Mouse (Mus musculus): Measurements from ENCODE around the gene Xylb. TPM values are rescaled to one million over a fixed set of nuclear protein-coding genes. Genes with fewer than 3 reads are reported as not detected.

The Xylb gene
- polyA plus RNA-seq (2017; shearing (Covaris generic)), result 0.53 TPM

GRCm38 (mm10) chr9:119357331-119358057 is at the start of gene Xylb:
Gene Xylb (plus strand): TSS chr9:119357381.

GRCm38 (mm10) chr9:119322289-119323259 is 34.6 kb upstream of the Xylb start, which contains the start of gene Oxsr1:
Gene Oxsr1 (minus strand): TSS chr9:119322427.

GRCm38 (mm10) chr9:119339558-119340211 is 17.5 kb upstream of the Xylb start, which contains the start of gene Acaa1a:
Gene Acaa1a (plus strand): TSS chr9:119339676.

GRCm38 (mm10) chr9:119340909-119341816 is 16.0 kb upstream of the Xylb start, which contains the start of gene Myd88:
Gene Myd88 (minus strand): TSS chr9:119341411.

GRCm38 (mm10) chr9:119365284-119365683 is 8.1 kb downstream of the Xylb start, which contains the start of gene Slc22a14:
Gene Slc22a14 (minus strand): TSS chr9:119365553.

GRCm38 (mm10) chr9:119401801-119402214 is 44.6 kb downstream of the Xylb start, which contains the start of gene Acvr2b:
Gene Acvr2b (plus strand): TSS chr9:119402118.

Other genes with a start within 250 kb of the Xylb start
- not detected for gene Acaa1b, start 200.3 kb upstream of the Xylb start, polyA plus RNA-seq (2017; shearing (Covaris generic))
- gene Gm47289, start 198.2 kb upstream of the Xylb start, polyA plus RNA-seq (2017; shearing (Covaris generic)), result not detected
- not detected for gene Slc22a13, start 148.3 kb upstream of the Xylb start, polyA plus RNA-seq (2017; shearing (Covaris generic))
- gene Oxsr1, start 35.0 kb upstream of the Xylb start, polyA plus RNA-seq (2017; shearing (Covaris generic)), result 26.5 TPM
- gene Acaa1a, start 17.7 kb upstream of the Xylb start, polyA plus RNA-seq (2017; shearing (Covaris generic)), result 85.9 TPM
- gene Myd88, start 16.0 kb upstream of the Xylb start, polyA plus RNA-seq (2017; shearing (Covaris generic)), result 56.9 TPM
- gene Slc22a14, start 8.2 kb downstream of the Xylb start, polyA plus RNA-seq (2017; shearing (Covaris generic)), result not detected
- gene Acvr2b, start 44.7 kb downstream of the Xylb start, polyA plus RNA-seq (2017; shearing (Covaris generic)), result not detected
- gene Exog, start 87.6 kb downstream of the Xylb start, polyA plus RNA-seq (2017; shearing (Covaris generic)), result 10.0 TPM
- not detected for gene Scn5a, start 221.6 kb downstream of the Xylb start, polyA plus RNA-seq (2017; shearing (Covaris generic))